Mouse (Mus musculus) right cerebral cortex, postnatal 4 days (tissue): ENCODE data around the gene Theg.

Source experiments
- DNase-seq: peaks from one replicate; pipeline ENCODE4 v3.0.0-alpha.2; 2022

The Theg gene

GRCm38 (mm10) chr10:79587061-79587751 lies at the start of gene Theg:
Gene Theg (minus strand): TSS chr10:79587331.
- no peak for DNase-seq

GRCm38 (mm10) chr10:79636287-79636686 lies 49.2 kb upstream of the Theg start:
- no peak for DNase-seq

- DNase-seq: no peak
Measured at GRCm38 (mm10) chr10:79633006-79633777, 46.1 kb upstream of the Theg start.

GRCm38 (mm10) chr10:79631432-79631831 lies 44.3 kb upstream of the Theg start:
- DNase-seq: no peak

- no peak for DNase-seq
Measured at GRCm38 (mm10) chr10:79628377-79628776, 41.2 kb upstream of the Theg start.

GRCm38 (mm10) chr10:79626156-79626555 lies 39.0 kb upstream of the Theg start:
- no peak for DNase-seq

- DNase-seq: no peak
Measured at GRCm38 (mm10) chr10:79625398-79625797, 38.3 kb upstream of the Theg start.

GRCm38 (mm10) chr10:79623950-79624349 lies 36.8 kb upstream of the Theg start:
- no peak for DNase-seq

GRCm38 (mm10) chr10:79616376-79616775 lies 29.2 kb upstream of the Theg start:
- DNase-seq: no peak

- no peak for DNase-seq
Measured at GRCm38 (mm10) chr10:79615860-79616259, 28.7 kb upstream of the Theg start.

GRCm38 (mm10) chr10:79614305-79614643 lies 27.1 kb upstream of the Theg start:
- DNase-seq: no peak

GRCm38 (mm10) chr10:79613578-79614304 lies 26.6 kb upstream of the Theg start, which contains the start of gene C2cd4c:
Gene C2cd4c (minus strand): TSS chr10:79614025.
- DNase-seq: peak; percentile 71

- DNase-seq: no peak
Measured at GRCm38 (mm10) chr10:79612192-79613135, 25.3 kb upstream of the Theg start.

- no peak for DNase-seq
Measured at GRCm38 (mm10) chr10:79611296-79611695, 24.2 kb upstream of the Theg start.

- DNase-seq: no peak
Measured at GRCm38 (mm10) chr10:79609276-79609675, 22.1 kb upstream of the Theg start.

GRCm38 (mm10) chr10:79607892-79608291 lies 20.8 kb upstream of the Theg start:
- no peak for DNase-seq

- DNase-seq: no peak
Measured at GRCm38 (mm10) chr10:79606537-79606936, 19.4 kb upstream of the Theg start.

GRCm38 (mm10) chr10:79597936-79598230 lies 10.8 kb upstream of the Theg start:
- DNase-seq: no peak

GRCm38 (mm10) chr10:79597051-79597935 lies 10.2 kb upstream of the Theg start:
- peak; percentile 72 for DNase-seq

GRCm38 (mm10) chr10:79595590-79595929 lies 8.4 kb upstream of the Theg start:
- DNase-seq: no peak

- peak; percentile 34 for DNase-seq
Measured at GRCm38 (mm10) chr10:79594872-79595589, 7.9 kb upstream of the Theg start.
